Mouse (Mus musculus) MEL (cell line): ENCODE measurements at regions not wholly inside any gene's neighbourhood (a gene's known extent, or its start where the extent isn't known, plus 50 kb on each side); places are given as distances from the start of the nearest gene placed in this dataset.

Source experiments
- CTCF ChIP-seq, 3 experiments: IDR thresholded peaks in 2 of 3; conservative IDR thresholded peaks in 1 of 3; 2 replicates each; pipeline ENCODE4 v1.5.1; 2011 to 2012; ENCODE audit warnings: low read length in 3 of 3, low read depth in 2 of 3, mild to moderate bottlenecking in 2 of 3, improper control_type of control experiment in 1 of 3, inconsistent platforms in 1 of 3, mixed read lengths in 1 of 3, moderate library complexity in 1 of 3; ENCODE audit not compliant: control insufficient read depth in 1 of 3, insufficient read depth in 1 of 3, poor library complexity in 1 of 3, severe bottlenecking in 1 of 3
- MAFK ChIP-seq: IDR thresholded peaks from 2 replicates; pipeline ENCODE4 v1.6.1; 2011; ENCODE audit warnings: low read depth, mild to moderate bottlenecking, low read length, improper control_type of control experiment, borderline replicate concordance
- POLR2A ChIP-seq, 2 experiments: IDR thresholded peaks; 2 replicates each; pipeline ENCODE4 v1.6.1; 2011 to 2012; ENCODE audit warnings: low read length in 2 of 2, mild to moderate bottlenecking in 2 of 2, control low read depth in 1 of 2, improper control_type of control experiment in 1 of 2, low read depth in 1 of 2, moderate library complexity in 1 of 2; ENCODE audit not compliant: control insufficient read depth in 1 of 2, insufficient read depth in 1 of 2, poor library complexity in 1 of 2
- POLR2AphosphoS2 ChIP-seq: IDR thresholded peaks from 2 replicates; pipeline ENCODE4 v1.6.1; 2011; ENCODE audit warnings: low read length, improper control_type of control experiment
- TAL1 ChIP-seq: IDR thresholded peaks from 2 replicates; pipeline ENCODE4 v1.6.1; 2012; ENCODE audit warnings: mild to moderate bottlenecking, inconsistent platforms, low read length, moderate library complexity, mixed read lengths

DNA sequence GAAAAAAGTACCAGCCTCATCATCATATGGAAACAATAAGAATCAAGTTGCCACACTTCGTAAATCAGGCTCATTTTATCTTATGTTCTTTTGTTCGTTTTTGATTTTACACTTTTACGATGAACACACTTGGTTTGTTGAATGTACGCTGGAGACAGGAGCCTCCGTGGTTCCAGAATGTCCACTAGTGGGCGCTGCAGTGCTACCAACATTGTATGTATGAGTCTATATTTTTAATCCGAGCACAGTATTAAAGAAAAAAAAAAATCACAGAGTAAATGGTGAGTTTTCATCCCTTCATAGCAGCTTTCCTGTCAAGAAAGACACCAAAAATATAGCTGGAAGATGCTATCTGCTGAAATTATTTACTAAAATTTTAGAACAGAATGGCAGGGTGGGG, 60.6 kb upstream of the Zfhx3 start:
- TF ChIP-seq MAFK (no peak), CTCF (IDR thresholded peaks at IDR 0.05 in 2 of 3, conservative IDR thresholded peaks at IDR 0.05 in 1 of 3; ENCODE audit: control insufficient read depth in 1 of 3, insufficient read depth in 1 of 3, low read depth in 2 of 3, low read length in 3 of 3, poor library complexity in 1 of 3, severe bottlenecking in 1 of 3) (peak; percentile 39 to 62 (median 41)), TAL1 (no peak), POLR2A (IDR thresholded peaks at IDR 0.05; ENCODE audit: control insufficient read depth in 1 of 2, insufficient read depth in 1 of 2, low read depth in 1 of 2, low read length in 2 of 2, poor library complexity in 1 of 2) (no peak), POLR2AphosphoS2 (no peak)
